Mouse (Mus musculus): Measurements from ENCODE around the gene Fgfr3. TPM values are rescaled to one million over a fixed set of nuclear protein-coding genes. Genes with fewer than 3 reads are reported as not detected.

Gene Fgfr3
- total RNA-seq, 2 experiments from 2014 or later: 12.7 to 13.0 TPM

Other genes with a start within 250 kb of the Fgfr3 start
- gene Fam53a, start 92.0 kb upstream of the Fgfr3 start, total RNA-seq (2021): 10 to 100 TPM; 31.7 to 32.3 TPM
- gene Gm9903, start 91.7 kb upstream of the Fgfr3 start, total RNA-seq (2021): 1 to 10 TPM; 1.4 TPM
- 10 to 100 TPM; 17.8 to 22.2 TPM for gene Slbp, start 69.1 kb upstream of the Fgfr3 start, total RNA-seq (2021)
- gene Tacc3, start 63.5 kb upstream of the Fgfr3 start, total RNA-seq (2021): 10 to 100 TPM in 1 of 2 experiments, 1 to 10 TPM in 1; 6.8 to 12.0 TPM
- gene Tmem129, start 63.3 kb upstream of the Fgfr3 start, total RNA-seq (2021): 10 to 100 TPM; 17.0 to 17.8 TPM
- 100 to 1,000 TPM; 148 to 169 TPM for gene Letm1, start 61.1 kb downstream of the Fgfr3 start, total RNA-seq (2021)
- gene Nsd2, start 99.1 kb downstream of the Fgfr3 start, total RNA-seq (2021): 10 to 100 TPM; 27.5 to 43.7 TPM
- gene Nelfa, start 214.7 kb downstream of the Fgfr3 start, total RNA-seq (2021): 10 to 100 TPM; 11.6 to 12.8 TPM

All from heart, postnatal 14 days (tissue).